Mouse (Mus musculus): ENCODE results near the gene Bcl2l13. TPM values are rescaled to one million over a fixed set of nuclear protein-coding genes. Genes with fewer than 3 reads are reported as not detected.
A peak's percentile ranks its signal among the peaks of the same experiment; 100 is the strongest.
"Not testable (repeated sequence)": the region's sequence is repeated elsewhere in the genome, so short reads cannot be mapped to it uniquely, and the experiment has no call there.

Gene Bcl2l13
- polyA plus RNA-seq, 1 experiment from 2014 or later, result 32.5 TPM

DNA sequence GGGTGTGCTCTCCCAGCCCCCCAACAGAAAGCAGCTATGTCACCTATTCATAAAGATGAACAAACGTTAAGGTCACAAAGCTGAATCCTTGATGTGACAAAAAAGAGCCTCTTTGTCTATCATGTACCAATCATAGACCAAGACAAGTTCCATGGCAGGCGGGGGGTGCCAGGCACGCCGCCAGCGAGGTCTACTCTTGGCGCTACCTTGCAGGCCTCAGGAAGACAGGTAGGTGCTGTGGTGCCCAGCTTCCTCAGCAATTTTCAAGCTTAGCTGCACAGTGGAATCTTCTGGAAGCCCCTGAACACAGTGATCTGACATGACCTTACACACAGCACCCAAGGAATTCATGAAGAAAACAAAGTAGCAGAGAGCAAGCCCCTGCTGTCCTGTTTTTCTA, 70.5 kb downstream of the Bcl2l13 start:
- Histone ChIP-seq H3K9me3 (replicated peaks) (no peaks in the 10 kb centered on the region), H3K4me1 (no peaks in the 10 kb centered on the region), H3K27ac (no peak overlapping the region), H3K9ac (no peak overlapping the region), H3K4me2 (no peak overlapping the region), H3K36me3 (ENCODE audit: poor library complexity, severe bottlenecking) (no peaks in the 10 kb centered on the region), H3K27me3 (no peaks in the 10 kb centered on the region), H3K4me3 (no peak overlapping the region)
- ATAC-seq, result no peak
- 93% methylated on average over 6 of the region's 6 CpGs for WGBS

DNA sequence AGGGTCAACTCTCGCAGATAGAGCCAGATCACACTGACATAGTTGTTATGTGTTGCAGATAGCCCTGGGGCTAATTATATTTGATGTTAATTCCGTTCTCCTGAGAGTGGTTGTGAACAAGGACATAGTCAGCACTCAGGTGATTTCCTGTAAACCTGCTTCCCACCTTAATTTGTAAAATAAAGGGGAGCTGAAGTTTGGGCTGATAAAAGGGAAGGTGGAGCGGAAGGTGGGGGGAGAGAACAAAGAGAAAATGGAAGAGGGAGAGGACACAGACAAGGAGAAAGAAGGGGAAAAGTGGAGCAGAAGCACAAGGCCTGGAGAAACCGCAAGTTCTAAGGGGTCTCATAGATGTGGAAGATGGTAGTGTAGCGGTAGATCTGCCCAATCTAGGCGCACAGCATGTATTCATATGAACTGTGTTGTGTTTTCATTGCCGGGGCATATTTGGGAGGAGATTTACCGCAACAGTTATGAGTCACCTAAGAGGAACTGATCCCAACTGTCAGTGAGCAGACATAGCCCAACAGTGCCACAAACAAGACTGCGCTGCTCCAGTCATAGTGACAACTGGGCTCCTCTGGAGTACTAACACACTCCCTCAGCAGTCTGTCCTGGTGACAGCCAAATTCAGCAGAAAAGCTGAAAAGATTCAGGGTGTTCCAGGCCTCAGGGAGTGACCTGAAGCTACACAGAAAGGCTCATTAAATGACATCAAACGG, 72.0 kb downstream of the Bcl2l13 start:
- WGBS, result 93% methylated on average over 10 of the region's 10 CpGs
- H3K4me2 ChIP-seq; ATAC-seq; H3K36me3 ChIP-seq (ENCODE audit: poor library complexity, severe bottlenecking); H3K4me1 ChIP-seq; H3K9ac ChIP-seq; H3K9me3 ChIP-seq (replicated peaks); H3K27ac ChIP-seq; H3K4me3 ChIP-seq; H3K27me3 ChIP-seq: not testable (repeated sequence)

DNA sequence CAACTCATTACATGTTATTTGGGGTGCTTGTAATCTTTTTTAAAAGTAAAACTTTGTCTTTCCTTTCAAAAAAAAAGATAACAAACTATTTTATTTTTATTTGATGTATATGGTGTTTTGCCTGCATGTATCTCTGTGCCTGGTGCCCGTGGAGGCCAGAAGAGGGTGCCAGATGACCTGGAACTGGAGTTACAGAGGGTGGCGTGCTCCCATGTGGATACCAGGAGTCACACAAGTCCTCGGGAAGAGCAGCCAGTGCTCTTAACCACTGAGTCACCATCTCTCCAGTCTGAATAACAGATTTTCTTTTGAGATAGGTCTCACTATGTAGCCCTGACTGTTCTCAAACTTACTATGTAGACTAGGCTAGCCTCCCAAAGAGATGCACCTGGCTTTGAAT, 73.5 kb downstream of the Bcl2l13 start:
- no peaks in the 10 kb centered on the region for H3K27me3 ChIP-seq
- no peak for ATAC-seq
- H3K4me2 ChIP-seq, result no peak overlapping the region
- no peaks in the 10 kb centered on the region for H3K4me1 ChIP-seq
- H3K4me3 ChIP-seq, result no peak overlapping the region
- H3K9ac ChIP-seq, result no peak overlapping the region
- no peaks in the 10 kb centered on the region for H3K9me3 ChIP-seq (replicated peaks)
- 84% methylated on average over 3 of the region's 3 CpGs for WGBS
- H3K27ac ChIP-seq, result no peak overlapping the region
- H3K36me3 ChIP-seq (ENCODE audit: poor library complexity, severe bottlenecking), result no peaks in the 10 kb centered on the region

DNA sequence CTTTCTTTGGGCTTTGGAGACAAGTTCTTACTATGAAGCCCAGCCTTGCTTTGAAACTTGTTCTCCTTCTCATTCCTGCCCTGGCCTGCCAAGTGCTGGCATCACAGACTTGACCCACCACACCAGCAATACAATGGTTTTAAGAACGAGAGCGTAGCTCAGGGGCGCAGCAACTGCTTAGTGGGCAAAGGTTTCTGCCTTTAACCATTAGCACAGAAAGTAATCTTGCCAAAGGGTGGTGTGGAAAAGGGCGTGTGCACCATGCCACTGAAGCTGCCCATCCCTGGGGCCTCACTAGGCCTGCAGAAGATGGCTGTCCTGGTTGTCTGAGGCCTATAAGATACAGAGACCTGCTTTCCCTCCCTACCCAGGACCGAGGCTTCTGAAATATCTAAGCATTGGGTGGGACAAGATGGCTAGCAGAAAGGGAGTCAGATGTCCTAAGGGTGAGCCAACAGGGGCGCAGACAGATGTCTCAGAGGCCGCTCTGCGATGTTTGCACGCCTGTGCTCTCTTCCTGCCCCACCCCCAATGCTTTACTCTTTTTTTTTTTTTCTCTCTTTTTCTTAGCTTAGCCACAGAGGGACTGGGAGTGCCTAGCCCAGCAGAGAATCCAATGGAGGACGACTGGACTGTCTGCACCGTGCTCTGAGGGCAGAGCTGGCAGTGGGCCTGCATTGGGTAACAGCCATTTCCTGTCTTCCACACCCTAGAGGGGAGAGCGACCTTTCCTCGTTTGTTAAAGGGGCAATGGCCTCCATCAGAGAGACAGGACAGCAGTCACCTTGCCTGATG, 75.4 kb downstream of the Bcl2l13 start:
- no peak overlapping the region for H3K4me3 ChIP-seq
- ATAC-seq, result no peak
- WGBS, result 84% methylated on average over 13 of the region's 13 CpGs

DNA sequence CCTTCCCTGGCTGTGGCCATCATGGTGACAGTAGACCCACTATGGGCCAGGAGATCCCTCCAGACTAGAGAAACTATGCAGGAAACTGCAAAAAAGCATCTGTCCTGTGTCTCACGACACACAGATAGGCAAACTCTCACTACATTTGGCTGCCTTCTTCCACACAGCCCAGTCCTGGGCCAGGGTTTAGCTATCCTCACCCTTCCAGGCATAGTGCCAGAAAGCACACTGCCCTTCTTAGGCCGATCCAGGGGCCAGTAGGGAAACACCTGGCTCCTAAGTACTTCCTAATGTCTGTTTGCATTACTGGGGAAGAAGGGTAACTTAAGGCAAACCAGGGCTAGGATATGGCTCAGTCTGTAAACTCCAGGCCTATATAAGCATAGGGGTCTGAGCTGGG, 76.9 kb downstream of the Bcl2l13 start:
- Histone ChIP-seq H3K27ac (no peak overlapping the region), H3K9me3 (replicated peaks) (no peaks in the 10 kb centered on the region), H3K4me3 (no peak overlapping the region), H3K4me2 (no peak overlapping the region), H3K27me3 (peaks cover 11% of the 10 kb centered on the region), H3K9ac (no peak overlapping the region), H3K36me3 (ENCODE audit: poor library complexity, severe bottlenecking) (no peaks in the 10 kb centered on the region), H3K4me1 (peaks cover 9% of the 10 kb centered on the region)
- 87% methylated on average over 2 of the region's 2 CpGs for WGBS
- ATAC-seq, result no peak

More for the DNA sequence above, 75.4 kb downstream of the Bcl2l13 start:
- Histone ChIP-seq H3K27ac (no peak overlapping the region), H3K4me1 (peaks cover 9% of the 10 kb centered on the region), H3K36me3 (ENCODE audit: poor library complexity, severe bottlenecking) (no peaks in the 10 kb centered on the region), H3K27me3 (peaks cover 11% of the 10 kb centered on the region), H3K4me2 (no peak overlapping the region), H3K9ac (no peak overlapping the region), H3K9me3 (replicated peaks) (no peaks in the 10 kb centered on the region)

DNA sequence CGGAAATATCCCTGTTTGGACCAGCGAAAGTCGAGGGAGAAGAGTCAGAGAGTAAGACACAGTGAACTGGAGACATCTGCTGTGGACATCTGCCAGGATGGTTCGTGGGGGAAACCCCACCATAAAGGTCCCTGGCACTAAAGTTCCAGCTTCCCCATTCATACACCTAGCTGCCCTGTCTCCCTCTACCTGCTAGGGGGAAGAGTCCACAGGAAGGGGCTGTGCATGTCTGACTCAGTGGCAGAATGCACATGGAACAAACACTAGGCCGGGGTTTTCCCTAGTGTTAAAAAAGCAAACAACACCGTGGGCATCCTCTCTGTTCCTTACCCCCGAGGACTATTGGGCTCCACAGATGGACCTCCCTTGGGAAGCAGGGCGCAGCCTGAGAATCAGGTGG, 77.8 kb downstream of the Bcl2l13 start:
- Histone ChIP-seq H3K9me3 (replicated peaks) (no peaks in the 10 kb centered on the region), H3K27ac (no peak overlapping the region), H3K36me3 (ENCODE audit: poor library complexity, severe bottlenecking) (no peaks in the 10 kb centered on the region), H3K4me3 (no peak overlapping the region), H3K27me3 (peaks cover 11% of the 10 kb centered on the region), H3K9ac (no peak overlapping the region), H3K4me2 (no peak overlapping the region), H3K4me1 (peaks cover 9% of the 10 kb centered on the region)
- WGBS, result 89% methylated on average over 8 of the region's 8 CpGs
- no peak for ATAC-seq

DNA sequence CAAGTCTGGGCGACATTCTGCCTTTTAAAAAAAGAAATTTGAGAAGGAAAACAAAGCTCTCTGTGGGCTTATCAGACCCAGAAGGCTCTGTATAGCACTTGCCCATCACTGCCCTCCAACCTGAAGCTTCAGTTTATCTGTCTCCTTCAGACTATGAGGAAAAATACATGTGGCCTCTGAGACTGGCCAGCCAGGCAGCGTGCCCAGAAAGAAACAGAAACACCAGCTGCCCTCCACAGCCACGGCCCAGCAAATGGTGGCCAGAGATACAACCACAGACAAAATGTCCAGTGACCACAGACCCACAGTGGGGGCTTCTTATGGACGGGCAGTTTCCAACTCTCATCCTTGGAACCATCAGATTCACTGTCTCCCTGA, 78.5 kb downstream of the Bcl2l13 start:
- no peak for ATAC-seq
- Histone ChIP-seq H3K4me2 (no peak overlapping the region), H3K4me1 (peaks cover 9% of the 10 kb centered on the region), H3K9ac (no peak overlapping the region), H3K4me3 (no peak overlapping the region), H3K27me3 (peaks cover 11% of the 10 kb centered on the region), H3K27ac (no peak overlapping the region), H3K36me3 (ENCODE audit: poor library complexity, severe bottlenecking) (no peaks in the 10 kb centered on the region), H3K9me3 (replicated peaks) (no peaks in the 10 kb centered on the region)
- WGBS, result 85% methylated on average over 4 of the region's 4 CpGs

DNA sequence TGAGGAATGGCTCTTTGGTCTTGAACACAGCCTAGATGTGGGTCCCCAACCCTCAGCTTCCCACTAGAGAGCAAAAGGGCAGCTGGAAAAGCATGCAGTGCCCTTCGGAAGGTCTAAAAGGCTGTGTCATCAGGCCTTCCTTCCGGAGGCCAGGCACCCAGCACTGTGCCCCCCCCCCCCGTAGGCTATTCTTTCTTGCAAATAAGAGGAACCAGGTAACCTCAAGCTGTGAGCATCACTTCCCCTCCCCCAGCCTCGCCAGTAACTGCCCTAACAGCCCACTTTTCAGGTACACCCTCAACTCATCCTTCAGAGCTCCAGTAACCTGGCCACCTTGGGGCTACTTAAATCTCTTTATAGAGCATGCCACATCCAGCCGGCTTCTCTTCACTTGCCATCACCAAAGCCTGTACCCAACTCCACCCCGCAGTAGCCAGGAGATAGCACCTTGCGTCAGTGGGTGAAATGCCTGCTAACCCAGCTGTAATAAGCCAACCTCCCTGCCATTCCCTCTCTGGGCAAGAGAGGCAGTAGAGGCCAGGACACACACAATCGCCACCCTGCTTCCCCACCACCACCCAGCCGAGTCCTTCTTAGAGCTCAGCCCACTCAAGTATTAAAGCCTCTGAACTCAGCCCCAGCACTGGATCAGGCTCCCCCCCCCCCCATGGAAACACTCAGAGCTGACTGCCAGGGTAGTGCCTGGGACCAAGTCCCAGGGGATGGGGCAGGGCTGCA, 79.1 kb downstream of the Bcl2l13 start:
- 40% methylated on average over 9 of the region's 9 CpGs for WGBS
- Histone ChIP-seq H3K4me3 (0 out of 2 replicates have a peak overlapping the region, but pooled peaks have one; percentile 55), H3K4me1 (peaks cover 9% of the 10 kb centered on the region), H3K36me3 (ENCODE audit: poor library complexity, severe bottlenecking) (no peaks in the 10 kb centered on the region), H3K27me3 (peaks cover 11% of the 10 kb centered on the region), H3K9me3 (replicated peaks) (no peaks in the 10 kb centered on the region), H3K27ac (no peak overlapping the region), H3K4me2 (no peak overlapping the region; the same call in 1 of the 2 replicates), H3K9ac (no peak overlapping the region)
- ATAC-seq, result no peak

DNA sequence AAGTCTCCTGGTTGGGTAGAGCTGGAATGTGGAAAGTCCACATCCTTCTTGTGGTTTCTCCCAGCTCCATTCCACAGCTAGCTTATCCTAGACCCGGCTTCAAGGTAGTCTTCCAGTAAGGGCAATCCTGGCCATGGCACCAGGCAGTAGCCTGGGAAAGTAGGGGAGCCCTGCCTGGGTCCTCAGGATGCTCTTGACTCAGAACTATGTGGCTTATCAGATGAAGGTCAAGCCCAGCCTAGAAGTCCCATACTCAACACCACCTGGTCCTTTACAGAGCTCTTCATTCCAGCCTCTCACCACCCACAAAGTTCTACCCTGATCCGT, 79.6 kb downstream of the Bcl2l13 start:
- Histone ChIP-seq H3K4me2 (peak overlapping the region; percentile 98), H3K36me3 (ENCODE audit: poor library complexity, severe bottlenecking) (no peaks in the 10 kb centered on the region), H3K27me3 (peaks cover 11% of the 10 kb centered on the region), H3K9ac (no peak overlapping the region), H3K4me1 (peaks cover 9% of the 10 kb centered on the region), H3K4me3 (peak overlapping the region; percentile 55; the same call in 1 of the 2 replicates), H3K27ac (no peak overlapping the region), H3K9me3 (replicated peaks) (no peaks in the 10 kb centered on the region)
- 32% methylated on average over 2 of the region's 2 CpGs for WGBS
- ATAC-seq, result peak; percentile 19; the same call in 1 of the 2 replicates

DNA sequence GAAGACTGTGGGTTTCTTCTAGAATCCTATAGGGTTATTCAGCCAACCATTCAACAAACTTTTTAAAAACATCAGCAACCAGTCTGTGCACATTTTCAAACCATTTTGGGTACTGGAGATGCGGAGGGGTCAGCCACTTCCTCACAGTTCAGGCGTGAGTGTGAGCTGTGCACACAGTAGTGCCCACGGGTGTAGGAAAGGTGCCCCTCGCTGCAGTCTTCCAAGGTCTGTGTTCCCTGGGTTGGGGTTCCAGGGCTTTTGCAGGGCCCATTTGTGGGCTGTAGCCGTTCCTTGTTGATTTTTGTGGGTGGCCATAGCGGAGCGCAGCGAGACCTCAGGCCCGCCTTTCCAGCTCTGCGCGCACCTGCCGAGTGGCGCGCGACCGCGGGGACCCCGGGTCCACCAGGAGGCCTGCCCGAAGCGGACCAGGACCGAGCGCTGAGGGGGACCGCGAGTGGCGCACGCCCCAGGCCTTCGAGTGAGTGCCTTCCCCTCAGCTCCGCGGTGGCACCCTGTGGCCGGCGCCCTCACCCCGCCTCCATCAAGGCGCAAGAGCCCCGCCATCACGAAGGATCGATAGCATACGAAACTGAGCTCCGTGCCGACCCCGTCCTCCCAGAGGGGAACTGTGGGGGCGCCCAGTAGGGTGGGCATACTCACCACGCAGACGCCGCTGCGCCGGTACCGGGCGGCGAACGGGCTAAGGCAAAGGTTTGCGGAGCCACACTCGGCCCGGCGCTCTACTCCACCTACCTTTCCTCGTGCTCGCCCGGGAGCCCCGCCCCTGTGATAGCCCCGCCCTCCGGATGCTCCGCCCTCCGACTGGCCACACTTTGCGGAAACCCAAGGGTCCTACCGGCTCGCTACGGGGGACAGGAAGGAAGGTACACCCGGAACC, 80.3 kb downstream of the Bcl2l13 start, which contains the start of gene Bid:
TSS of gene Bid (minus strand) at position 780 of the 898 bp plus-strand sequence.
- Histone ChIP-seq H3K9ac (peak within 1 kb of the TSS; percentile 68), H3K27me3 (peaks cover 11% of the 10 kb centered on the region), H3K4me3 (peak within 1 kb of the TSS; percentile 55), H3K4me2 (peak within 1 kb of the TSS; percentile 98), H3K27ac (no peak within 1 kb of the TSS), H3K36me3 (ENCODE audit: poor library complexity, severe bottlenecking) (no peaks in the 10 kb centered on the region), H3K4me1 (peaks cover 9% of the 10 kb centered on the region), H3K9me3 (replicated peaks) (peaks cover 4% of the 10 kb centered on the region)
- peak; percentile 90 for ATAC-seq
- 1% methylated on average over 63 of the region's 67 CpGs for WGBS

Data from forebrain, embryonic 13.5 days (tissue).